Mouse (Mus musculus) liver, embryonic 14.5 days (tissue): ENCODE results near the gene Smagp.

ENCODE experiments used
- CTCF ChIP-seq: IDR thresholded peaks from 2 replicates; pipeline ENCODE4 v1.5.1; 2016; ENCODE audit warnings: antibody characterized with exemption, low read depth, control low read depth
- EP300 ChIP-seq: IDR thresholded peaks from 2 replicates; pipeline ENCODE4 v1.6.1; 2016; ENCODE audit warnings: antibody characterized with exemption, low read depth

- TF ChIP-seq CTCF (peak; percentile 98), EP300 (no peak)
Measured at GRCm38 (mm10) chr15:100613584-100613983, 23.2 kb downstream of the Smagp start.
